Mouse (Mus musculus): Measurements from ENCODE around the gene Crhr1.
"Not testable (repeated sequence)": the region's sequence is repeated elsewhere in the genome, so short reads cannot be mapped to it uniquely, and the experiment has no call there.

Crhr1 gene

GRCm38 (mm10) chr11:104187766-104188165, 55.1 kb downstream of the Crhr1 start:
- in situ Hi-C loops (cut with MboI; ENCODE audit: low sequenced_read_pairs): no loop called here

- in situ Hi-C loops (cut with MboI; ENCODE audit: low sequenced_read_pairs): no loop called here
Observed at GRCm38 (mm10) chr11:104190008-104190407, 57.4 kb downstream of the Crhr1 start.

- in situ Hi-C loops (cut with MboI; ENCODE audit: low sequenced_read_pairs): no loop called here
Observed at GRCm38 (mm10) chr11:104195382-104195781, 62.7 kb downstream of the Crhr1 start.

- in situ Hi-C loops (cut with MboI; ENCODE audit: low sequenced_read_pairs): no loop called here
Observed at GRCm38 (mm10) chr11:104195791-104196190, 63.1 kb downstream of the Crhr1 start.

GRCm38 (mm10) chr11:104197861-104198260, 65.2 kb downstream of the Crhr1 start:
- in situ Hi-C loops (cut with MboI; ENCODE audit: low sequenced_read_pairs): no loop called here

- in situ Hi-C loops (cut with MboI; ENCODE audit: low sequenced_read_pairs): no loop called here
Observed at GRCm38 (mm10) chr11:104203271-104203670, 70.6 kb downstream of the Crhr1 start.

- in situ Hi-C loops (cut with MboI; ENCODE audit: low sequenced_read_pairs): no loop called here
Observed at GRCm38 (mm10) chr11:104206573-104206972, 73.9 kb downstream of the Crhr1 start.

- in situ Hi-C loops (cut with MboI; ENCODE audit: low sequenced_read_pairs): no loop called here
Observed at GRCm38 (mm10) chr11:104209041-104209440, 76.4 kb downstream of the Crhr1 start.

GRCm38 (mm10) chr11:104211251-104211650, 78.6 kb downstream of the Crhr1 start:
- in situ Hi-C loops (cut with MboI; ENCODE audit: low sequenced_read_pairs): no loop called here

- in situ Hi-C loops (cut with MboI; ENCODE audit: low sequenced_read_pairs): not testable (repeated sequence)
Observed at GRCm38 (mm10) chr11:104214128-104214527, 81.5 kb downstream of the Crhr1 start.

- in situ Hi-C loops (cut with MboI; ENCODE audit: low sequenced_read_pairs): no loop called here
Observed at GRCm38 (mm10) chr11:104218075-104218474, 85.4 kb downstream of the Crhr1 start.

- in situ Hi-C loops (cut with MboI; ENCODE audit: low sequenced_read_pairs): no loop called here
Observed at GRCm38 (mm10) chr11:104220291-104220690, 87.6 kb downstream of the Crhr1 start.

- in situ Hi-C loops (cut with MboI; ENCODE audit: low sequenced_read_pairs): no loop called here
Observed at GRCm38 (mm10) chr11:104221751-104222150, 89.1 kb downstream of the Crhr1 start.

- in situ Hi-C loops (cut with MboI; ENCODE audit: low sequenced_read_pairs): no loop called here
Observed at GRCm38 (mm10) chr11:104223301-104223700, 90.6 kb downstream of the Crhr1 start.

All from CH12F3 (cell line).